Mouse (Mus musculus): ENCODE measurements around the gene Jchain. TPM values are rescaled to one million over a fixed set of nuclear protein-coding genes. Genes with fewer than 3 reads are reported as not detected.
"Not testable (repeated sequence)": the region's sequence is repeated elsewhere in the genome, so short reads cannot be mapped to it uniquely, and the experiment has no call there.

Jchain gene
- polyA plus RNA-seq, 1 experiment from 2014 or later = not detected

DNA sequence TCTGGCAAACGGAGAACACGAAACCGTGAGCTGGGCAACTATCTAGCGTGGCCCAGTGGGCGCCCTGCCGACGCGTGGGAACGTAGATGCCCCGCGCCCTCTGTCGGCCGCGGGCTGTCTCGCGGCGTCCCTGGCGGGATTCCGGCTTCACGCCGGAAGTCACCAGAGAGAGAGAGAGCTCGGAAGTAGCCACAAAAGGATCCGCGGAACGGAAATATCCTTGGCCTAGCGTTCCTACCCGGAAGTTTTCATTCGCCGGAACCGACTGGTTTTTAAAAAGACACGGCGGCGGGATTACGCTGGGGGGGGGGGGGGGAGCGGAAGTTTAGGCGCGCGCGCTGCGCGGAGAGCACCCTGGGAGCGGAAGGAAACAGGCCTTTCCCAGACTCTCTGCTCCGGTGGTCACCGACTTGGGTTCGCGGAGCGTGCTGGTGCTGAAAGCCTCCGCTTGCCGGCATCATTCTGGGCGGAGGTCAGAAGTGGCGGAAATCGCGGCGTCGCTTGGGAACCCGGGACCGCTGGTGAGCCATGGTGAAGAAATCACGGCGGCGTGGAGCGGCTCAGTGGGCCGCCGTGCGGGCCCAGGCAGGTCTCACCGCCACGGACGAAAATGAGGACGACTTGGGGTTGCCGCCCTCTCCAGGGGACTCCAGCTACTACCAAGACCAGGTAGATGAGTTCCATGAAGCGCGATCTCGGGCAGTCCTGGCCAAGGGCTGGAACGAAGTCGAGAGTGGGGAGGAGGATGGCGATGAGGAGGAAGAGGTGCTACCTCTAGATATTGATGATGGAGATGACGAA, 26.6 kb upstream of the Jchain start, which contains the start of gene Utp3:
TSS of gene Utp3 (plus strand) at position 377 of the 801 bp plus-strand sequence.
- Histone ChIP-seq H3K4me2 (peak within 1 kb of the TSS; percentile 90), H3K9ac (peak within 1 kb of the TSS; percentile 93), H3K27ac (peak within 1 kb of the TSS; percentile 97), H3K4me1 (peaks cover 18% of the 10 kb centered on the region), H3K36me3 (peaks cover 18% of the 10 kb centered on the region), H3K27me3 (no peaks in the 10 kb centered on the region), H3K9me3 (replicated peaks) (no peaks in the 10 kb centered on the region), H3K4me3 (replicated peaks) (peak within 1 kb of the TSS; percentile 93)
- peak; percentile 98 for ATAC-seq (replicated peaks; ENCODE audit: low FRiP score)
- WGBS = under 1% methylated on average over 70 of the region's 76 CpGs

DNA sequence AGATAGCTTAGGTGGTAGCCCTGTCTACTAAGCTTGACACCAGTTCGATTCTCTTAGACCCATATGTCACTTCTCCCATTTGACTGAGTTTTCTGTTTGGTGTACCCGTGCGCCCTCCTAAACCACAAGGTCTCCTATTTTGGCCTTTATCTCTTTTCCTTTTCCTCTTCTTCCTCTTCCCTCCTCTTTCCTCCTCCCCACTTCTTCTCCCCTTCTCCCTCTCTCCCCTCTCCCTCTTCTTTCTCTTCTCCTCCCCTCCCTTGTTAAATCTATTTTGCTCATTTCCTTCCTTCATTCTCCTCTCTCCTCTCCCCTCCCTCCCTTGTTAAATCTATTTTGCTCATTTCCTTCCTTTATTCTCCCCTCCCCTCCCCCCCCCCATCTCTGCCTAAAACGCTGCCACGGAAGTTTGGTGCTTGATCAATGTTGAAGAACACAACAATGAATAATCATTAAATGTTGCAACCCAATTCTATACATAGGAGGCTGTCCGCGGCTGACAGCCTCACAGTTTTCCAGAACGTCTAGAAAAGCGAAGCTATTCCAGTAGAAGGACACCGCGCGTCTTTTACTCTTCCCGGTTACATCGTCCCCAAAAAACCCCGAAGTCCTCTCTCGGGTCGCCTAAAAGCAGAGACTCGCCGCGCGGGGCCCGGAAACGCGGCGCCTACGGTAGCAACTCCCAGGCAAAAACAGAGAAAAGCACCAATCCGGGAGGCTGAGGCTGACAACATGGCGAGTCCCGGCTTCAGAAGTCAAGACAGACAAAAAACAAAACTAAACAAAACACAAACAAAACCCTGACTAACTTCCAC, 25.8 kb upstream of the Jchain start:
- H3K4me1 ChIP-seq = peaks cover 18% of the 10 kb centered on the region
- peaks cover 18% of the 10 kb centered on the region for H3K36me3 ChIP-seq
- no peaks in the 10 kb centered on the region for H3K9me3 ChIP-seq (replicated peaks)
- H3K27ac ChIP-seq = peak overlapping the region; percentile 97
- no peaks in the 10 kb centered on the region for H3K27me3 ChIP-seq
- peak overlapping the region; percentile 63 for H3K9ac ChIP-seq
- H3K4me2 ChIP-seq = peak overlapping the region; percentile 71
- ATAC-seq (replicated peaks; ENCODE audit: low FRiP score) = peak; percentile 75
- WGBS = 7% methylated on average over 29 of the region's 29 CpGs
- H3K4me3 ChIP-seq (replicated peaks) = peak overlapping the region; percentile 93

DNA sequence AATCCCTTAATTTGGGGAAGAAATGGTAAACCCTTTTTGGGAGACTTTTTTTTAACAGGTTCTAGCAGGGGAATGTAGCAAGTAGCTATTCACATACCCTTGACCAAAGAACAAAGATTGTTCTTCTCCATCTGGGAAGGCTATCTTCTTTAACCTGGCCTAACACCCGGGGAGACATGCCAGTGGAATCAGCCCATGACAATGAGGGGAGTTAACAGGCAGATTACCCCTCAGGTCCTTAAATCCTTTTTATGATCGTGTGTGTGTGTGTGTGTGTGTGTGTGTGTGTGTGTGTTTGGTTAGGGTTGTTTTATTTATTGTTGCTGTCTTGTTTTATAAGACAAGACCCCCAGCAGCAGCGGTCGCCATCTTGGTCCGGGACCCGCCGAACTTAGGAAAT, 17.8 kb upstream of the Jchain start:
- Histone ChIP-seq H3K27me3 (no peaks in the 10 kb centered on the region), H3K4me2 (no peak overlapping the region), H3K9ac (no peak overlapping the region), H3K36me3 (no peaks in the 10 kb centered on the region), H3K9me3 (replicated peaks) (no peaks in the 10 kb centered on the region), H3K4me1 (no peaks in the 10 kb centered on the region), H3K4me3 (replicated peaks) (no peak overlapping the region), H3K27ac (no peak overlapping the region)
- ATAC-seq (replicated peaks; ENCODE audit: low FRiP score) = no peak
- WGBS = 83% methylated on average over 7 of the region's 7 CpGs

DNA sequence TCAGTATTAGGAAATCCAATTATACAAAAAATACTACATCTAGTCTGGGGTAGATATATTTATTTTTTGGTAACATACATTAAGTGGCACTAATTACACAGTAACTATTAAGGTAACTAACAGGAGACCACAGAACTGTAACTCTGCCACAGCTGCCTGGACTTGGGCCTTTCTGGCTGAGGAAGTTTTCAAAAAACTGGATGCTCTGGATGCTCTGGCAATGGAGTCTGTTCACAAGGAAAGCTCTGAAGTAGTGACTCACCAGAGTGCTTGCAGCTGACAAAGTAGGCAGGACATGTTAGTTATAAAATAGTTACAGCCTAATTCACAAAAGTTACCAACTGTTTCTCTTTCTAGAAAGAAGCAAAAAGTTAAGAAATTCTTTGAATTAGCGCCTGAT, 16.7 kb upstream of the Jchain start:
- not testable (repeated sequence) for H3K4me3 ChIP-seq (replicated peaks); H3K36me3 ChIP-seq; H3K9me3 ChIP-seq (replicated peaks); H3K27me3 ChIP-seq; H3K27ac ChIP-seq; H3K4me2 ChIP-seq; H3K9ac ChIP-seq; H3K4me1 ChIP-seq; ATAC-seq (replicated peaks; ENCODE audit: low FRiP score)
- WGBS = 89% methylated on average over 1 of the region's 1 CpGs

DNA sequence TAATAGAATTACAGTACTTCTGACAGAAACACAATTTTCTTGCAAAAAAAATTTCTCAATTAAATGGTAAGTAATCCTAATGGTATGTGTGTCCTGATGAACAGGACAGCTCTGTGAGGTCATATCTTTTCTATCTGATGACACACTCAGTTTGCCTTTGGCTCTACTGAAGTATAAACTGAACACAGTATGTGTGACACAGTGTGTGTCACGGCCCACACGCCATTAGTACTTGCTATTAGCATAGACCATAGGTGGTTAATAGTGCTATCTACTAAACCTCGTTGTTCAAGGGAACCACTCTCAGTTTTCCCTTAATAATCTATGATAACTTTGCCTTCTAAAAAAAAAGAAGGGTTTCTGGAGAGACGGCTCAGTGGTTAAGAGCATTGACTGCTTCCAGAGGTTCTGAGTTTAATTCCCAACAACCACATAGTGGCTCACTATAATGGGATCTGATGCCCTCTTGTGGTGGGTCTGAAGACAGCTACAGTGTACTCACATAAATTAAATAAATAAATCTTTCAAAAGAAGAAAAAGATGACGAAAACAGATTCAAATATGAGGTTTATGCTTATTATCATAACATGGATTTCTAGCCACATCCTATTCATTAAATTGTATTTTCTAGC, 15.1 kb upstream of the Jchain start:
- no peak overlapping the region for H3K4me2 ChIP-seq
- 60% methylated on average over 5 of the region's 5 CpGs for WGBS

DNA sequence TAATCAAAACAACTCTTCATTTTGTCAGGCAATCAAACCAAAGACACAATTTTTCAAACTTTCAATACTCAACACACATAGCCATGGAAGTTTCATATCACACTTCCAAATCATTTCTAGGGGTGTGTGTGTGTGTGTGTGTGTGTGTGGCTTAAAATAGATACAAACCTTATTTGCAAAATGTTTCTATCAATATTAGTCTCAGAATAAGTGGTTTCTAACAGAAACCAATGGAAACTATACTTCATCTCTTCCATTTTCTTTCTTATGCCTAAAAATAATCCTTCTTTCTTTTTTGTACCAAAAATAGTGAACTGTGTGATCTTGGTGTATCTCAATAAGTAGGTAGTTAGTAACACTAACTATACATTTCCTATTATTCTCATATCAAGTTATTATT, 13.2 kb upstream of the Jchain start:
- no peak overlapping the region for H3K4me2 ChIP-seq
- no peaks in the 10 kb centered on the region for H3K27me3 ChIP-seq
- no peak overlapping the region for H3K9ac ChIP-seq
- H3K27ac ChIP-seq = no peak overlapping the region
- no peaks in the 10 kb centered on the region for H3K9me3 ChIP-seq (replicated peaks)
- no peak for ATAC-seq (replicated peaks; ENCODE audit: low FRiP score)
- H3K4me1 ChIP-seq = no peaks in the 10 kb centered on the region
- no peak overlapping the region for H3K4me3 ChIP-seq (replicated peaks)
- H3K36me3 ChIP-seq = no peaks in the 10 kb centered on the region

More for the DNA sequence above, 15.1 kb upstream of the Jchain start:
- H3K27me3 ChIP-seq = no peaks in the 10 kb centered on the region
- H3K9ac ChIP-seq = no peak overlapping the region
- H3K9me3 ChIP-seq (replicated peaks) = no peaks in the 10 kb centered on the region
- no peak overlapping the region for H3K27ac ChIP-seq
- no peak; the same call in 1 of the 2 replicates for ATAC-seq (replicated peaks; ENCODE audit: low FRiP score)
- H3K36me3 ChIP-seq = no peaks in the 10 kb centered on the region
- no peaks in the 10 kb centered on the region for H3K4me1 ChIP-seq
- no peak overlapping the region for H3K4me3 ChIP-seq (replicated peaks)

DNA sequence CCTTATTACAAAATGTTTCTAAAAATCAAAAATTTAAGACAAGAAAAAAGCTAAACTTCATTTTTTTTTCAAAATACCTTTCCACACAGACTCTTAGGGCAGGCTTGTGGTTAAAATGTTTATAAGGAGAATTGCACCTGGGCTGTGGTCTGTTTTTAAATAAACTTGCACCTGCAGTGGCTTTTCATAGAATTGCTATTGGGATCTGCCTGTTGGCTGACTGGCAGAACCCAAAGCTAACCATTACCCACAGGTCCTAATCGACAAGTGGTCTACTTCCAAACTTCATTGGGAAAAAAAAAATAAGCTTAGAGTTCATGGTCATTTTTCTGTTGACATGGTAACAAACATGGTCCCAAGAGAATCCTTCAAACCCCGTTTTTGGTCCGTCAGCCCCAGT, 7.0 kb upstream of the Jchain start:
- no peaks in the 10 kb centered on the region for H3K4me1 ChIP-seq
- H3K27ac ChIP-seq = no peak overlapping the region
- H3K27me3 ChIP-seq = no peaks in the 10 kb centered on the region
- no peak overlapping the region for H3K9ac ChIP-seq
- no peaks in the 10 kb centered on the region for H3K36me3 ChIP-seq
- no peak overlapping the region for H3K4me3 ChIP-seq (replicated peaks)
- ATAC-seq (replicated peaks; ENCODE audit: low FRiP score) = no peak
- WGBS = 72% methylated on average over 3 of the region's 3 CpGs
- no peaks in the 10 kb centered on the region for H3K9me3 ChIP-seq (replicated peaks)
- H3K4me2 ChIP-seq = no peak overlapping the region

DNA sequence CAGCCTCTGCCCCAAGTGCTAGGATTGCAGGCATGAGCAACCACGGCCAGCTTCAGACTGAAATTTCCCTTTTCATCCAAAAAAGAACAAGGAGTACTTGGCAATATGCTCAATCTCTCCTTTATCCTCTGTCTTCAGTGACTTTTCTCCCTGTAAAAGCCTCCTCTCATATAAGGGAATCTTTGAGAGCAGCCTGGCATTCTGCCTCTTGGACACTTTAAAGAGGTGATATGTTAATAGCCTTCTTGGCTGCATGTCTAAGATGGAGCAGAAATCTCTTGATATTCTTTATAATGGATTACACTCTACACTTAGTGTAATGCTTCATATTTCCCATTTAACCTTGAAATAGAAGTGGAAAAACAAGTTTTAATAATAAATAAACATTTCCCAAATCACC, 3.2 kb upstream of the Jchain start:
- H3K4me3 ChIP-seq (replicated peaks) = no peak overlapping the region
- H3K27ac ChIP-seq = no peak overlapping the region
- WGBS = 71% methylated on average over 1 of the region's 1 CpGs
- no peak overlapping the region for H3K4me2 ChIP-seq
- no peak for ATAC-seq (replicated peaks; ENCODE audit: low FRiP score)
- H3K9ac ChIP-seq = no peak overlapping the region
- H3K27me3 ChIP-seq = no peaks in the 10 kb centered on the region
- no peaks in the 10 kb centered on the region for H3K36me3 ChIP-seq
- no peaks in the 10 kb centered on the region for H3K9me3 ChIP-seq (replicated peaks)
- no peaks in the 10 kb centered on the region for H3K4me1 ChIP-seq

DNA sequence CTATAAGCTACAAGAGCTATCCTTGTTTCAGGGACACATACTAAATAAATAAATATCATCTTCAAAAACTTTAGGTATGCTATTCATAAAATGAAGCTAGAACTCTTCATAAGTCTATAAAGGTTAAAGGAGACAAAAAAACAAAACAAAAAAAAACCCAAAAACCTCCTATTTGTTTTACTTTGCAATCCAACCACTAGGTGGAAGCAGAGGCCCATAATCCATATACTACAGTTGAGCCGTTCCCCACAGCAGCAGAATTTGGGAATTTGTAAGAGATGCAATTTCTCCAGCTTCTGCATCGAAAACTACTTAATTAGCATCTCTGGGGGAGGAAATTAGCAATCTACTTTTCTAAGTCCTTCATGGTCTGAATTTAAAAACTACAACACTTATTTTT, 8.5 kb downstream of the Jchain start:
- Histone ChIP-seq H3K4me1 (no peaks in the 10 kb centered on the region), H3K27me3 (no peaks in the 10 kb centered on the region), H3K27ac (no peak overlapping the region), H3K4me3 (replicated peaks) (no peak overlapping the region), H3K9me3 (replicated peaks) (no peaks in the 10 kb centered on the region), H3K36me3 (no peaks in the 10 kb centered on the region), H3K9ac (no peak overlapping the region), H3K4me2 (no peak overlapping the region)
- no peak for ATAC-seq (replicated peaks; ENCODE audit: low FRiP score)
- 11% methylated on average over 2 of the region's 2 CpGs for WGBS

DNA sequence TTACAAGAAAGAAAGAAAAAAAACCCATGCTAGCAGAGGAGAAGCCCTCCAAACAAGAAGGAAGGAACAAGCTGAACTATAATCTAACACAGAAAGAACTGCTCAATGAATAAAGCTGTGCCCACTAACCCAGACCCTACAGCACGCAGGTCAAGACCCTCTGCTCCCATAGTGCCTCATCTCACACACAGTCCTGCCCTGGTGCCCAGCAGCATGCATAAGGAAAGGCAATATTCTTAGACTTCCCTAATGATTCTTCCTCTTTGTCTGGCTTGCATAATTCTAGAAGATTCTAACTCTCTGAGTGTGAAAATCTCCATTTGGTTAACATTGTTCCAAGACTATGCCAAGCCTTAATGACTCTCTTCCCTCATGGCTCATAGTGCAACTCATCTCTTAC, 18.7 kb downstream of the Jchain start:
- no peaks in the 10 kb centered on the region for H3K9me3 ChIP-seq (replicated peaks)
- H3K27ac ChIP-seq = no peak overlapping the region
- 89% methylated on average over 1 of the region's 1 CpGs for WGBS
- H3K4me1 ChIP-seq = no peaks in the 10 kb centered on the region
- ATAC-seq (replicated peaks; ENCODE audit: low FRiP score) = no peak
- no peak overlapping the region for H3K4me3 ChIP-seq (replicated peaks)
- H3K9ac ChIP-seq = no peak overlapping the region
- H3K27me3 ChIP-seq = no peaks in the 10 kb centered on the region
- H3K4me2 ChIP-seq = no peak overlapping the region
- H3K36me3 ChIP-seq = no peaks in the 10 kb centered on the region

DNA sequence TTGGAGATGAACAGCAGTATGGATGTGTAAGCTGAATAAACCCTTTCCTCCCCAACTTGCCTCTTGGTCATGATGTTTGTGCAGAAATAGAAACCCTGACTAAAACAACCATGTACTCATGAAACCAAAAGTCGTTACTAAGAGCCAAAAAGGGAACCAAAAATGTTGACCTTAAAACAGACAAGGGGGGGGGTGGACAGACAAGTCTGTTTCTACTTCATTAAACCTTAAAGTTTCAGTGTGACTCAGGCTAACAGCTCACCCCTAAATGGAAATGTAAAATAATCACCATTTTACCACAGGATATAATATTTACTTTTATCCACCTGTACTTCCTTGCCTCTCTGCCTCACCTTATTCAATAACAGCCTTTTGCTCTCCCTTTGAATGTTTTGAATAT, 19.1 kb downstream of the Jchain start:
- no peaks in the 10 kb centered on the region for H3K9me3 ChIP-seq (replicated peaks)
- 55% methylated on average over 1 of the region's 1 CpGs for WGBS
- H3K4me2 ChIP-seq = no peak overlapping the region
- no peaks in the 10 kb centered on the region for H3K36me3 ChIP-seq
- no peak for ATAC-seq (replicated peaks; ENCODE audit: low FRiP score)
- H3K27ac ChIP-seq = no peak overlapping the region
- H3K9ac ChIP-seq = no peak overlapping the region
- no peak overlapping the region for H3K4me3 ChIP-seq (replicated peaks)
- H3K27me3 ChIP-seq = no peaks in the 10 kb centered on the region
- H3K4me1 ChIP-seq = no peaks in the 10 kb centered on the region

DNA sequence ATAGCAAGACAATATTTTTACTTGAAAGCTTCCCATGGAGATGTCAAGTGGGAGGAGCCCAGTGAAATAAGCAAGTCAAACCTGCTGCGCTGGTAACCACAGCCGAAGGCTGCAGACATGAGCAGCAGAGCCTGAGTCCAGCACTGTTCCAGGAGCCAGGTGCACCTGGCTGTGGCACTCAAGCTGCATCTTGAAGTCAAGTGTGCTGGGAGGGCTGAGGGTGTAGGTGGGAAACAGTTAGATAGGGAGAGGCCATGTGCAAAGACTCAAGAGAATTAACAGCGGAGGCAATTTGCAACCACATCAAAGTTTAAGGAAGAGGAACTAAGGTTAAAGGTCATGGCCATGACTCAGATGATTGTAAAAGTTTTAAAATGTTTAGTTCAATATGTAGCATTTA, 27.9 kb downstream of the Jchain start:
- no peak overlapping the region for H3K9ac ChIP-seq
- H3K4me3 ChIP-seq (replicated peaks) = no peak overlapping the region
- no peak overlapping the region for H3K27ac ChIP-seq
- no peaks in the 10 kb centered on the region for H3K36me3 ChIP-seq
- H3K9me3 ChIP-seq (replicated peaks) = 0 out of 2 replicates have a peak, but pooled peaks cover 3% of the 10 kb centered on the region
- H3K4me1 ChIP-seq = no peaks in the 10 kb centered on the region
- 83% methylated on average over 3 of the region's 3 CpGs for WGBS
- no peaks in the 10 kb centered on the region for H3K27me3 ChIP-seq
- H3K4me2 ChIP-seq = no peak overlapping the region
- ATAC-seq (replicated peaks; ENCODE audit: low FRiP score) = no peak
